Mouse (Mus musculus): Measurements from ENCODE around the gene Hoxc11. TPM values are rescaled to one million over a fixed set of nuclear protein-coding genes. Genes with fewer than 3 reads are reported as not detected.
A peak's percentile ranks its signal among the peaks of the same experiment; 100 is the strongest.

Gene Hoxc11
- total and polyA plus RNA-seq, 2 experiments, result not detected

DNA sequence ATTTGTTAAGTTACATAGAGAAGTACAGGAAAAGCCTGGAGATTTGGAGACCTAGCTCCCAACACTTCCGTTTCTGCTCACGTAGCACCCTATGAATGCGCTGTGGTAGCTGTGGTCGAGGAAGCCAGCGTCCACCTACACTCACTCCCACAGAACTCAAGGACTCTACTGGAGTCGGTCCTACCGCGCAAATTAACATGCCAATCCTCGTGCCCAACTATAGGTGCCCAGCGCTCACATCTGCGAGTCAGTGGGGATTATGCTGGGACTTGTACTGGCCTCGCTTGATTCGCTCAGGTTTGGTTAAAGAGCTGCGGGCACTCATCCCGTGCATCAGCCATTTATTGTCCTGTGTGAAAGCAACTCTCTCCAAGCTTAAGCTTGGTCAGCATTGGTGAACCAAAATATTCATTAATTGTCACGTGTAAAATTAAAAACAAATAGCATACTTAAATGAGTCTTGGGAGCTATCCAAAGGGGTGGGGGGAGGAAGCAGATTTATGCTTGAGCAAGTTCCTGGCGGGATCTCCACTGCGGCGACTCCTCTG lies 41.1 kb upstream of the Hoxc11 start:
- no peak for TF ChIP-seq POLR2A (IDR thresholded peaks at IDR 0.05; ENCODE audit: extremely low read depth, insufficient read depth, low read length)
- no peak for TF ChIP-seq CTCF (IDR thresholded peaks at IDR 0.05; ENCODE audit: low read depth, low read length)
- no peak overlapping the region for H3K9ac ChIP-seq (ENCODE audit: low read depth, low read length)
- DNase-seq (ENCODE audit: extremely low read depth, low read depth, low spot score), result no peak
- no peak overlapping the region for H3K27ac ChIP-seq (replicated peaks; ENCODE audit: insufficient read depth, low read depth, low read length)
- no peak overlapping the region for H3K4me3 ChIP-seq (ENCODE audit: insufficient read depth, low read depth, low read length)
- no peaks in the 10 kb centered on the region for H3K36me3 ChIP-seq (ENCODE audit: control insufficient read depth, insufficient read depth, low read length)
- H3K4me1 ChIP-seq (ENCODE audit: control insufficient read depth, insufficient read depth, low read length), result no peaks in the 10 kb centered on the region
- H3K27me3 ChIP-seq (ENCODE audit: control insufficient read depth, insufficient read depth, low read length), result peaks cover 16% of the 10 kb centered on the region; the same call in 1 of the 2 replicates
- no peaks in the 10 kb centered on the region for H3K79me2 ChIP-seq (ENCODE audit: control insufficient read depth, insufficient read depth, low read length)
- 2% methylated on average over 19 of the region's 19 CpGs for WGBS

DNA sequence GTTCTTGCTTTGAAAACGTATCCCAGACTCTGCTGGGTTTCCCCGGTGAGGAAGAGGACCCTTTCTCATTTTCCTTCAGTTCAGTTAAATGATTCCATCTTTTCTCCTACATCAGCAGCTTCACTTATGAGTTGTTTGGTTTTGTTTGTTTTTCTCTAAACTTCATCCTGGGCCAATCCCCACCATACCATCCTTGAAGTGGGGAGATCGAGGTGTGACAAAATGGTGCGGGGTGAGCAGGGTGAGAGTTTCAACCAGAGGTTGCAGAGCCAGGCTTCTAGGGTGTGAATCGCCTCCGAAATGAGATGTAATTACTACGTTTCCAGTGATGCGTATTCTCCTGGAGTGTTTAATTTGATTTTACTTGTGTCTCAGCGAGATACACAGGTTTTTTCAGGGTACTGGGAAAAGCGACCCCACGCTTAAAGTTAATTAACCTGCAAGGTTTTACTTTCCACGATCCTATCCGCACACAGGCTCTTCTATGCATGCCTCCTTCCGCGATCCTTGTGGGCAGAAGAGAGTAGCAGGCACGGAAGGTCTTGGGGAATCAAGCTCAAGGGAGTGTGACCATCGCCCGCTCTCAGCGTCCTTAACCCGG lies 36.2 kb upstream of the Hoxc11 start:
- Histone ChIP-seq H3K9ac (ENCODE audit: low read depth, low read length) (no peak overlapping the region), H3K4me1 (ENCODE audit: control insufficient read depth, insufficient read depth, low read length) (no peaks in the 10 kb centered on the region), H3K79me2 (ENCODE audit: control insufficient read depth, insufficient read depth, low read length) (no peaks in the 10 kb centered on the region), H3K27ac (replicated peaks; ENCODE audit: insufficient read depth, low read depth, low read length) (no peak overlapping the region), H3K4me3 (ENCODE audit: insufficient read depth, low read depth, low read length) (no peak overlapping the region), H3K36me3 (ENCODE audit: control insufficient read depth, insufficient read depth, low read length) (no peaks in the 10 kb centered on the region), H3K27me3 (ENCODE audit: control insufficient read depth, insufficient read depth, low read length) (peaks cover 32% of the 10 kb centered on the region)
- 5% methylated on average over 20 of the region's 20 CpGs for WGBS
- no peak for TF ChIP-seq POLR2A (IDR thresholded peaks at IDR 0.05; ENCODE audit: extremely low read depth, insufficient read depth, low read length)
- no peak for TF ChIP-seq CTCF (IDR thresholded peaks at IDR 0.05; ENCODE audit: low read depth, low read length)
- DNase-seq (ENCODE audit: extremely low read depth, low read depth, low spot score), result no peak

DNA sequence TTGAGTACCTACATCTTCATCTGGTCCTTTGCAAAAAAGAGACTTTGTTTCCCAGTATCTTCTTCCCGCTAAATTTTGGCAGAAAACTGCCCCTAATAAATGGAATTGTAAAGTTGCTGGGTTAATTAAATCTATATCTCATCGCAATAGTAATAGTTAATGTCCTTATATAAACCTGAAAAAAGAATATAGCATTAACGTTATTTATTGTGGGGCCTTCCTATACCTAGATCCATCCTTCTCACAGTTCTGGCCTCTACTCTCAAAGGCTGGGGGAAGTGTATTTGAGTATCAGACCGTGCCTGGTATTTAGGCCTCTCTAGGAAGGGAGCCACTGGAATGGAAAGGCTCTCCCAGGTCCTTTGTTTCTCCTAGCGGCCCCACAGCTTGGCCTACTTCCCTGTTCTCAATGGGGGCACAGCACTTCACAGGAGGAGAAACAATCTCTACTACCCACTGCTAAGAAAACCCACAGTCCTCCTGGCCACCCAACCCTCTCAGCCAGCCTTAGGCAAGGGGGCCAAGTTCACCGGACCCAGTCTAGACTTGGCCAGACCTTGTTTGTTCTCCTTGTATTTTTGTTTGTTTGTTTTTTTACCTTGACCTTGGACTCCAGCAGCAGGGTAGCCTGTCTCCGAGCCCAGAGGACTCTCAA lies 35.5 kb upstream of the Hoxc11 start:
- WGBS, result 6% methylated on average over 7 of the region's 7 CpGs
- Histone ChIP-seq H3K4me3 (ENCODE audit: insufficient read depth, low read depth, low read length) (no peak overlapping the region), H3K27me3 (ENCODE audit: control insufficient read depth, insufficient read depth, low read length) (peaks cover 31% of the 10 kb centered on the region), H3K9ac (ENCODE audit: low read depth, low read length) (no peak overlapping the region), H3K36me3 (ENCODE audit: control insufficient read depth, insufficient read depth, low read length) (no peaks in the 10 kb centered on the region), H3K79me2 (ENCODE audit: control insufficient read depth, insufficient read depth, low read length) (no peaks in the 10 kb centered on the region), H3K27ac (replicated peaks; ENCODE audit: insufficient read depth, low read depth, low read length) (no peak overlapping the region), H3K4me1 (ENCODE audit: control insufficient read depth, insufficient read depth, low read length) (no peaks in the 10 kb centered on the region)
- TF ChIP-seq CTCF (IDR thresholded peaks at IDR 0.05; ENCODE audit: low read depth, low read length) (no peak), POLR2A (IDR thresholded peaks at IDR 0.05; ENCODE audit: extremely low read depth, insufficient read depth, low read length) (no peak)
- no peak for DNase-seq (ENCODE audit: extremely low read depth, low read depth, low spot score)

DNA sequence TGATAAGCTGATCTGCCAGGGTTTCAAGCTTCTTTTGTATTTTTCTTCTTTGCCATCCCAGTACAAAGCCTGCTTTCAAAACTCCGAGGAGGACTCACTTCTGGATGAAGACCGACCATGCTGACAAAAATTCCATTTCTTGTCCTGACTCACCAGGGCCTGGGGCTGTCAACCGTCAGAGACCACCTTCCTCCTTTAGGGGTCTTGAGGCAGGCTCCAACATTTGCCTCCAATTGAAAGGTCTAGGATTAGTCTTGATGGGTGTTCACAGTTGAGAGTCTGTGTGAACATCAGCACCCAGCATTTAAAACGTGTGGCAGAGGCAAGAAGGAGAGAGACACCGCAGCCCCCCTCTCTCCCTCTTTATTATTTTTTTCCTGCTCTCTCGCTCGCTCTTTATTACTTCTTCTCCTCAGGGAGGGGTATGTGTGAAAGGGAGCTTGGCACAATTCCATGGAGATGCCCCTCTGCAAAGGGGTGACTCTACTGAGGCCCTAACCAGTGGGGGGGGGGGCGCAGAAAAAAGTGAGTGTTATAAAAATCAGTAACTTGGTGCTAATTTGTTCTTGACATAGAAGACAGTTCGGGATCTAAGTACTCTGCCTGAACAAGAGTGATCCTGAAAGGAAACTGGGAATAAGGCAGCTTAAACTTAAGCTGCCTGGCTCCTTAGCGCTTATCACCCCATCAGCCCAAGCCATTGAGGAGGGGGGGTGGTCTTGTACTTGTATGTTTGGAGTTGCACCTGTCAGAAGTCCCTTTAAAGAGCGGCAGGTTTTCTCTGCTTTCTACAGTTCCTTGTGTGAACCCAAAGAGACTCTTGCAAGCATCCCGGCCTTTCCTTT lies 34.7 kb upstream of the Hoxc11 start:
- no peak for DNase-seq (ENCODE audit: extremely low read depth, low read depth, low spot score)
- no peaks in the 10 kb centered on the region for H3K4me1 ChIP-seq (ENCODE audit: control insufficient read depth, insufficient read depth, low read length)
- H3K27ac ChIP-seq (replicated peaks; ENCODE audit: insufficient read depth, low read depth, low read length), result no peak overlapping the region
- no peak overlapping the region for H3K4me3 ChIP-seq (ENCODE audit: insufficient read depth, low read depth, low read length)
- no peaks in the 10 kb centered on the region for H3K79me2 ChIP-seq (ENCODE audit: control insufficient read depth, insufficient read depth, low read length)
- peaks cover 31% of the 10 kb centered on the region for H3K27me3 ChIP-seq (ENCODE audit: control insufficient read depth, insufficient read depth, low read length)
- WGBS, result 9% methylated on average over 12 of the region's 12 CpGs
- no peak overlapping the region for H3K9ac ChIP-seq (ENCODE audit: low read depth, low read length)
- no peaks in the 10 kb centered on the region for H3K36me3 ChIP-seq (ENCODE audit: control insufficient read depth, insufficient read depth, low read length)
- TF ChIP-seq POLR2A (IDR thresholded peaks at IDR 0.05; ENCODE audit: extremely low read depth, insufficient read depth, low read length), result no peak
- no peak for TF ChIP-seq CTCF (IDR thresholded peaks at IDR 0.05; ENCODE audit: low read depth, low read length)

DNA sequence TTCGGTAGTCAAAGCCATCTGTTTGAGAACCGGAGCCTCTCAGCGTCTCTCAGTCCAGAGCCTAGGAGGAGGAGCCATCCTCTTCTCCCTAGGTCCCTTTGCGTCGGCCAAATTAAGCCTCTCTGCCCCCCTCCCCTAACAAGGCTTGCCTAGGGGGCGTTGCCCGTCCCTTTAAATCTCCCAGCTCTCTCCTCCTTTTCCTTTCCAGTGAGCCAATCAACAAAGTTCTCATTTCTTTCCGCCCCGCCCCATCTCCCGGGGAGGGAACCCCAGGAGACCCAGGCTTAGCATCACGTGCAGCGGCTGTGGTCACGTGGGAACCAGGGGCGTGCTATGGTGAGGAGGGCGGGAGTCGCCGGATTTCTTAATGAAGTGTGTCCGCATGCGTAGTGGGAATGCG lies 33.6 kb upstream of the Hoxc11 start:
- no peaks in the 10 kb centered on the region for H3K4me1 ChIP-seq (ENCODE audit: control insufficient read depth, insufficient read depth, low read length)
- peaks cover 34% of the 10 kb centered on the region for H3K27me3 ChIP-seq (ENCODE audit: control insufficient read depth, insufficient read depth, low read length)

More for the DNA sequence above, 33.6 kb upstream of the Hoxc11 start:
- H3K79me2 ChIP-seq (ENCODE audit: control insufficient read depth, insufficient read depth, low read length), result no peaks in the 10 kb centered on the region
- H3K9ac ChIP-seq (ENCODE audit: low read depth, low read length), result no peak overlapping the region
- no peak for TF ChIP-seq CTCF (IDR thresholded peaks at IDR 0.05; ENCODE audit: low read depth, low read length)
- no peak for TF ChIP-seq POLR2A (IDR thresholded peaks at IDR 0.05; ENCODE audit: extremely low read depth, insufficient read depth, low read length)
- no peak overlapping the region for H3K4me3 ChIP-seq (ENCODE audit: insufficient read depth, low read depth, low read length)
- peak; percentile 3 for DNase-seq (ENCODE audit: extremely low read depth, low read depth, low spot score)
- no peaks in the 10 kb centered on the region for H3K36me3 ChIP-seq (ENCODE audit: control insufficient read depth, insufficient read depth, low read length)
- no peak overlapping the region for H3K27ac ChIP-seq (replicated peaks; ENCODE audit: insufficient read depth, low read depth, low read length)
- 3% methylated on average over 20 of the region's 20 CpGs for WGBS

All from liver, adult 2 months (tissue).